Mouse (Mus musculus): ENCODE data around the gene Xdh. TPM values are rescaled to one million over a fixed set of nuclear protein-coding genes. Genes with fewer than 3 reads are reported as not detected.

The Xdh gene
- polyA plus RNA-seq (2014; fragmentation: Nextera tagmentation; extraction: Ambion mirVana) = 0.96 and 1.3 TPM in 2 replicates

DNA sequence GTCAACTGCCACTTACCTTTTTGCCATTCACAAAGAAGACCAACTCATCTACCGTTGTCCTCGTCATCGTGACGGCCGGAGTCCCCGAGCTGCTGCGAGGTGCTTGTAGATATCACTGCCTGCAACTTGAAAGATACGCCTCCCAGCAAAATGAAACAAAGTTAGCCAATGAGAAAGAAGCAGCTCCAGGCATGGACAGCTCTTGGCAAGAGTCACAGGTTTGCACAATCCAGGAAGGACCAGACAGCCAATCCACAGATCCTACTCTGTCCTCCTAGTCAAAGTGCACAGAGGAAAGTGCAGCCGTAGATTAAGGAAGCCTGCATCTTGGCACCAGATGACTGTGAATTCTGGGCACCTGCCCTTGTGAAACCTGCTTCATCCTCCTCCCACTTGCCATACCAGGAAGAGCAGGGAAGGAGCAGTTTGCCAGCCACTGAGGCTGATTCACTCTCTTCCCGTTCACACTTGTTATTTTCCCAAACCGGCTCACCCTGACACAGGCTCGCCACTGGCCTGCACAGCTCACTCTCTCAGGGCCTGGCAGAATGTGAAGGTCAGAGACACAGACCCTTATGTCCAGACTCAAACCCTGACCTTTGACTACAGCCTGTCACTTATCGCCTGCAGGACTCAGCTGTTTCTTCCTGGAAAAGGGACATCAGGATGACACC lies at the start of gene Xdh:
Gene Xdh, minus strand, starts transcription at position 135 of the 674 bp plus-strand sequence.
- WGBS = 75% methylated on average over 13 of the region's 13 CpGs
- Histone ChIP-seq H3K27ac (ENCODE audit: low read depth) (no peak within 1 kb of the TSS), H3K9me3 (ENCODE audit: control insufficient read depth, low read length) (no peaks in the 10 kb centered on the region), H3K9ac (ENCODE audit: low read length) (no peak within 1 kb of the TSS), H3K4me2 (ENCODE audit: low read length) (no peak within 1 kb of the TSS), H3K36me3 (ENCODE audit: control insufficient read depth, insufficient read depth, low read length) (no peaks in the 10 kb centered on the region), H3K4me3 (ENCODE audit: low read depth, low read length) (no peak within 1 kb of the TSS), H3K4me1 (replicated peaks; ENCODE audit: control insufficient read depth, insufficient read depth, low read length) (no peaks in the 10 kb centered on the region), H3K27me3 (replicated peaks; ENCODE audit: control insufficient read depth, insufficient read depth, low read length) (no peaks in the 10 kb centered on the region)
- no peak for ATAC-seq (replicated peaks; ENCODE audit: low FRiP score, low TSS enrichment, low read depth)
- no peak for DNase-seq (ENCODE audit: low spot score)

DNA sequence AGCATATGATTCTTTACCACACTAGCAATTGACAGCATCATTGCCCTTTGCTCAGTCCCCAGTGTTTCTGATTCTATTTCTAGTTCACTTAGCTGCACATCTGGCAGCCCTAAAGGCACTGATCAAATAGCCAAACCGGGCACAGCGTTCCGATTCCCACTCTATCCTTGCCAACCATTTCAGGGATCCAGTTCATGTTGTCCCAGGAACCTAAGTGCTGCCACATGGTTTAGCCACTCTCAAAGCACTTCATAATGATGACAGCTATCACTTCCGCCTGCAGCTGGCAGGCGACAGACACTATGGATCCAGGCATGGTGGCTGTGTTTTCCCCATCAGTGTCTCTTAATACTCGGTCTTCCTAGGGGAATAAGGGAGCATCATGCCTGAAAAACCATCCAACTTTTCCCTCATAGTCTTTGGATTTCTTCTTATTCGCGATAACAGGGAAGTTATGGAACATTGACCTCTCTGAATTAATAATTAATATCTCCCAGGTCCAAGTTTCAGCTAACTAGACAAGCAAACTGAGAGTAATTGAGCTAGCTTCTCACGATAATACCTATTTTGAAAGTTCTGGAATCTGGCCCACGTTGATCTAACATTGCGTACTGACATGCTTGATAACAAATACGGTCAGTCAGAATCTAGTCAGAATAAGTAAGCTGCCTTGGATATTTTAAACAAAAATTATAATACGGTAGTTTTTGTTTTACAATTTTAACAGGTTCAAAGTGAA lies 46.1 kb upstream of the Xdh start:
- no peak overlapping the region for H3K4me3 ChIP-seq (ENCODE audit: low read depth, low read length)
- WGBS = 85% methylated on average over 13 of the region's 13 CpGs
- H3K9me3 ChIP-seq (ENCODE audit: control insufficient read depth, low read length) = no peaks in the 10 kb centered on the region
- H3K4me1 ChIP-seq (replicated peaks; ENCODE audit: control insufficient read depth, insufficient read depth, low read length) = no peaks in the 10 kb centered on the region
- H3K9ac ChIP-seq (ENCODE audit: low read length) = no peak overlapping the region
- DNase-seq (ENCODE audit: low spot score) (no peak), ATAC-seq (replicated peaks; ENCODE audit: low FRiP score, low TSS enrichment, low read depth) (no peak)
- no peaks in the 10 kb centered on the region for H3K36me3 ChIP-seq (ENCODE audit: control insufficient read depth, insufficient read depth, low read length)
- no peak overlapping the region for H3K4me2 ChIP-seq (ENCODE audit: low read length)
- H3K27me3 ChIP-seq (replicated peaks; ENCODE audit: control insufficient read depth, insufficient read depth, low read length) = no peaks in the 10 kb centered on the region
- H3K27ac ChIP-seq (ENCODE audit: low read depth) = no peak overlapping the region

DNA sequence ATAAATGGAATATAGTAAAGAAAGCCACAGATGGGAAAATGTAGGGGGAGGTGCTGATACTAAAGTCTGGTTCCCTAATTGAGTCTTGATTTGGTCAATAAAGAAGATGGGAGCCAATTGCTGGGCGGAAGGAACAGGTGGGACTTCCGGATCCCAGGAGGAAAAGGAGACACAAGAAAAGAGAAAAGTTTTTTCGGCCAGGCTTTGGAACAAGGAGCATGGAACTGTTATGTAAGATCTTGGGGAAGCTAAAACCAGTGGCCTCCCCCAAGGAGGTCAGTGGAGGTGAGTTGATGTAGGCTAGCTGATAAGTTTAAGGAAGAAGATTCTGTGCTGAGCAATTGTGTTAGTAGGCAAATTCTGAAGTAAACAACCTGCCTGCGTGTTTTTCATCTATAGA lies 41.3 kb upstream of the Xdh start:
- no peak overlapping the region for H3K4me2 ChIP-seq (ENCODE audit: low read length)
- WGBS = 90% methylated on average over 4 of the region's 4 CpGs
- no peak overlapping the region for H3K27ac ChIP-seq (ENCODE audit: low read depth)
- DNase-seq (ENCODE audit: low spot score) (no peak), ATAC-seq (replicated peaks; ENCODE audit: low FRiP score, low TSS enrichment, low read depth) (no peak)
- no peaks in the 10 kb centered on the region for H3K27me3 ChIP-seq (replicated peaks; ENCODE audit: control insufficient read depth, insufficient read depth, low read length)
- H3K4me3 ChIP-seq (ENCODE audit: low read depth, low read length) = no peak overlapping the region
- no peaks in the 10 kb centered on the region for H3K9me3 ChIP-seq (ENCODE audit: control insufficient read depth, low read length)
- no peaks in the 10 kb centered on the region for H3K4me1 ChIP-seq (replicated peaks; ENCODE audit: control insufficient read depth, insufficient read depth, low read length)
- no peak overlapping the region for H3K9ac ChIP-seq (ENCODE audit: low read length)
- H3K36me3 ChIP-seq (ENCODE audit: control insufficient read depth, insufficient read depth, low read length) = no peaks in the 10 kb centered on the region

DNA sequence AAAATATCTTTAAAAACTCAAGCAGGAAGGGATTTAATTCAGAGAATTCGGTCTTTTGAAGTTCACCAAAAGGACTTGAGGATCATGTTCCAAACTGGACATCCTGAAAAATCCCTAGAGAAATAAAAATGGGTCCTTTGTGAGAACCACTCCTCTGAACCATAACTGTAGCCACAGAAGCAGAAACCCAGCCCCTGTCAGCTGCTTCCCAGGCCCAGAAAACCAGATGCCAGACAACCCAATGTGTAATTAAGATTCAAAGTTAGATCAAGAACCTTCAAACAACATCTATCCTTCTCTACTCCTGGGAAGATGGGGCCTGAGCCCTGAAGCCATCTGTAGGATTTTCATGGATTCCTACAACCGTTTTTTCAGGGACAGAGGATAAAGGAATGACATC lies 36.6 kb upstream of the Xdh start:
- WGBS = 76% methylated on average over 2 of the region's 2 CpGs

DNA sequence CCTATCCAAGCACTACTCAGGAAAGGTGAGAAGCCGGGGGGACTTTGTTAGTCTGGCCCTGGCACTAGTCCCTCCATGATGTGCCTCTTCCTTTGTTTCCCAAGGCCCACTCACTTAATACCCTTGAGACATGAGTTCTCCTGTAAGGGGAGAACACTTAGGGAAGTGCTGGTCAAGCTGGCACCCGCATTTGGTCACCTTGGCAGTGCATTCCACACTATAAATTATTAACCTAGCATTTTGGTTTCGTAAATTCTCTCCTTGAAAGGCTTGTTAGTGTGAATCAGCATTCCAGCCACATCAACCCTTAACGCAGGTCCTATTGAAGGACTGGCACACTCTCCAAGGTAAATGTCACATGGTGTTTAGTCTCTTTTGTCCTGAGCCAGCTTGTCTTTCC lies 35.9 kb upstream of the Xdh start:
- ATAC-seq (replicated peaks; ENCODE audit: low FRiP score, low TSS enrichment, low read depth) (no peak), DNase-seq (ENCODE audit: low spot score) (no peak)
- H3K27ac ChIP-seq (ENCODE audit: low read depth) = no peak overlapping the region
- H3K4me1 ChIP-seq (replicated peaks; ENCODE audit: control insufficient read depth, insufficient read depth, low read length) = no peaks in the 10 kb centered on the region
- no peaks in the 10 kb centered on the region for H3K36me3 ChIP-seq (ENCODE audit: control insufficient read depth, insufficient read depth, low read length)
- no peaks in the 10 kb centered on the region for H3K27me3 ChIP-seq (replicated peaks; ENCODE audit: control insufficient read depth, insufficient read depth, low read length)
- WGBS = 77% methylated on average over 4 of the region's 4 CpGs
- no peaks in the 10 kb centered on the region for H3K9me3 ChIP-seq (ENCODE audit: control insufficient read depth, low read length)
- H3K4me2 ChIP-seq (ENCODE audit: low read length) = no peak overlapping the region
- no peak overlapping the region for H3K4me3 ChIP-seq (ENCODE audit: low read depth, low read length)
- no peak overlapping the region for H3K9ac ChIP-seq (ENCODE audit: low read length)

More for the DNA sequence above, 36.6 kb upstream of the Xdh start:
- Histone ChIP-seq H3K4me3 (ENCODE audit: low read depth, low read length) (no peak overlapping the region), H3K27me3 (replicated peaks; ENCODE audit: control insufficient read depth, insufficient read depth, low read length) (no peaks in the 10 kb centered on the region), H3K9me3 (ENCODE audit: control insufficient read depth, low read length) (no peaks in the 10 kb centered on the region), H3K4me1 (replicated peaks; ENCODE audit: control insufficient read depth, insufficient read depth, low read length) (no peaks in the 10 kb centered on the region), H3K36me3 (ENCODE audit: control insufficient read depth, insufficient read depth, low read length) (no peaks in the 10 kb centered on the region), H3K27ac (ENCODE audit: low read depth) (no peak overlapping the region), H3K4me2 (ENCODE audit: low read length) (no peak overlapping the region), H3K9ac (ENCODE audit: low read length) (no peak overlapping the region)
- ATAC-seq (replicated peaks; ENCODE audit: low FRiP score, low TSS enrichment, low read depth) (no peak), DNase-seq (ENCODE audit: low spot score) (no peak)

DNA sequence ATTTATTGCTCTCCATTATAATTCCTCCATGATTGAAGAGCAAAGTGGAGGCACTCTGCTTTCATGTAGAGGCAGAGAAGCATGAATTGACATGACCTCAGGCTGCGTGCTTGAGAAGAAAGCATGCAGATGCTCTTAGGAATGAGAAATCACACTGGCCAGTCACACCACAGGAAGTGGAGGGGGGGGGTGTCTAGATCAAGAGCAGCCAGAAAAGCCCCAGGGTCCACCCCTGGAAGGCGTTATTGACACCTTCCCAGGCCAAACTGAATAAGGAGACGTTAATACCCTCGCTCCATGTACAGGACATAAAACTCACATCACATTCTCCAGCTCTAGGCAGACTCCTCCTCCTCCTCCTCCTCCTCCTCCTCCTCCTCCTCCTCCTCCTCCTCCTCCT lies 34.5 kb upstream of the Xdh start:
- H3K9me3 ChIP-seq (ENCODE audit: control insufficient read depth, low read length) = no peaks in the 10 kb centered on the region
- no peak for DNase-seq (ENCODE audit: low spot score)
- ATAC-seq (replicated peaks; ENCODE audit: low FRiP score, low TSS enrichment, low read depth) = no peak
- H3K27ac ChIP-seq (ENCODE audit: low read depth) = no peak overlapping the region
- H3K4me3 ChIP-seq (ENCODE audit: low read depth, low read length) = no peak overlapping the region
- H3K9ac ChIP-seq (ENCODE audit: low read length) = no peak overlapping the region
- no peaks in the 10 kb centered on the region for H3K36me3 ChIP-seq (ENCODE audit: control insufficient read depth, insufficient read depth, low read length)
- no peaks in the 10 kb centered on the region for H3K4me1 ChIP-seq (replicated peaks; ENCODE audit: control insufficient read depth, insufficient read depth, low read length)
- H3K4me2 ChIP-seq (ENCODE audit: low read length) = no peak overlapping the region
- H3K27me3 ChIP-seq (replicated peaks; ENCODE audit: control insufficient read depth, insufficient read depth, low read length) = no peaks in the 10 kb centered on the region
- WGBS = 22% methylated on average over 4 of the region's 4 CpGs

DNA sequence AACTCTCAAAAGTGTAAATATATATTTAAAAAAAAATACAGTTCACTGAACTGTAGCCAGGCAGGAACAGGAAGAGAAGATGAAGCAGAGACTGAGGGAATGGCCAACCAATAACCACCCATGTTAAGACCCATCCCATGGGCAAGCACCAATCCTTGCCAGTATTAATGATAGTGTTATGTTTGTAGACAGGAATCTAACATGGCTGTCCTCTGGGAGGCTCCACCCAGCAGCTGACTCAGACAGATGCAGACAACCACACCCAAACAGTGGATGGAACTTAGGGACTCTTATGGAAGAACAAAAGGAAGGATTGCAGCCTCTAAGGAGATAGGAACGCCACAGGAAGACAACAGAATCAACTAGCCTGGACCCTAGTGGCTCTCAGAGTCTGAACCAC lies 32.9 kb upstream of the Xdh start:
- no peaks in the 10 kb centered on the region for H3K9me3 ChIP-seq (ENCODE audit: control insufficient read depth, low read length)
- H3K4me3 ChIP-seq (ENCODE audit: low read depth, low read length) = no peak overlapping the region
- H3K4me1 ChIP-seq (replicated peaks; ENCODE audit: control insufficient read depth, insufficient read depth, low read length) = no peaks in the 10 kb centered on the region
- ATAC-seq (replicated peaks; ENCODE audit: low FRiP score, low TSS enrichment, low read depth) (no peak), DNase-seq (ENCODE audit: low spot score) (no peak)
- H3K27ac ChIP-seq (ENCODE audit: low read depth) = no peak overlapping the region
- no peak overlapping the region for H3K4me2 ChIP-seq (ENCODE audit: low read length)
- H3K27me3 ChIP-seq (replicated peaks; ENCODE audit: control insufficient read depth, insufficient read depth, low read length) = no peaks in the 10 kb centered on the region
- no peaks in the 10 kb centered on the region for H3K36me3 ChIP-seq (ENCODE audit: control insufficient read depth, insufficient read depth, low read length)
- H3K9ac ChIP-seq (ENCODE audit: low read length) = no peak overlapping the region
- 64% methylated on average over 1 of the region's 1 CpGs for WGBS

DNA sequence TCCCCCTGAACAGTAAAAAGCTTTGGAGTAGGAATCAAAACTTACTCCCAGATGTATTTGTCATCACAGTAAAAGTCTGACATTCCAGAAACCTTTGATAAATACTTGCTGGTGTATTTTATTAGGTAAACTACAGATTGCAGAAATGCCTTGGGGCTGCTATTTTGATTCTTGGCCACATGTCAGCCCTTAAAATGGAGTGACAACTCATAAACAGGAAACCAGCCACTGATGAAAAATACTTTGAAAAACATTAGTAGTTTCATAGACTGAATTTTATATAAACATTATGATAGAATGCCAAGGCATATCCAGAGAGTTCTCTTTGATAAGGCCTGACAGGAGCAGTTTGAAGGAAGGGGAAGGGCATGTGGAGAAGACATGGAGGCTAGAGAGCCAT lies 26.1 kb upstream of the Xdh start:
- Histone ChIP-seq H3K4me1 (replicated peaks; ENCODE audit: control insufficient read depth, insufficient read depth, low read length) (no peaks in the 10 kb centered on the region), H3K4me2 (ENCODE audit: low read length) (no peak overlapping the region), H3K27me3 (replicated peaks; ENCODE audit: control insufficient read depth, insufficient read depth, low read length) (no peaks in the 10 kb centered on the region), H3K36me3 (ENCODE audit: control insufficient read depth, insufficient read depth, low read length) (no peaks in the 10 kb centered on the region), H3K9me3 (ENCODE audit: control insufficient read depth, low read length) (no peaks in the 10 kb centered on the region), H3K4me3 (ENCODE audit: low read depth, low read length) (no peak overlapping the region), H3K9ac (ENCODE audit: low read length) (no peak overlapping the region), H3K27ac (ENCODE audit: low read depth) (no peak overlapping the region)
- ATAC-seq (replicated peaks; ENCODE audit: low FRiP score, low TSS enrichment, low read depth) (no peak), DNase-seq (ENCODE audit: low spot score) (no peak)

DNA sequence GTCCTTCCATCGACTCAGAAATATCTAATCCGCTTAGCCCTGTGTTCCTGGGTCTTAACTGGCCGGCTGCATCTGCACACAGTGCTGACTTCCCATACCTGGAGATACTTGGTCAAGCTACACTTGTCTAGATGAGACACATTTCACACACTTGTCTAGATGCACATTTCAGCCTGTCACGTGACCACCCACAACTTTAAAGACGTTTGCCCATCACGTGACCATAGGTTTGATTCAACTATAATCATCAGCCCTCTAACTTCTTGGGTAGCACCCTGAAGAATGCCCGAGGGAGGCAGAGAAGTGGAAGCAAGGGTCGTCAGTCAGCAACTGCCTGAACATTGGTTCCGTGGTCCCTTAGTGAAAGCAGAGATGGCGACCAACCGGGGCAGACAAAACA lies 22.7 kb upstream of the Xdh start:
- ATAC-seq (replicated peaks; ENCODE audit: low FRiP score, low TSS enrichment, low read depth) = no peak
- no peak for DNase-seq (ENCODE audit: low spot score)
- Histone ChIP-seq H3K36me3 (ENCODE audit: control insufficient read depth, insufficient read depth, low read length) (no peaks in the 10 kb centered on the region), H3K9me3 (ENCODE audit: control insufficient read depth, low read length) (no peaks in the 10 kb centered on the region), H3K27me3 (replicated peaks; ENCODE audit: control insufficient read depth, insufficient read depth, low read length) (no peaks in the 10 kb centered on the region), H3K4me3 (ENCODE audit: low read depth, low read length) (no peak overlapping the region), H3K4me1 (replicated peaks; ENCODE audit: control insufficient read depth, insufficient read depth, low read length) (no peaks in the 10 kb centered on the region), H3K9ac (ENCODE audit: low read length) (no peak overlapping the region), H3K27ac (ENCODE audit: low read depth) (no peak overlapping the region), H3K4me2 (ENCODE audit: low read length) (no peak overlapping the region)
- WGBS = 91% methylated on average over 11 of the region's 11 CpGs

Measured in intestine, embryonic 14.5 days (tissue).